8 mouse cellular contexts compared by ENCODE assay signal in the genomic region with DNA sequence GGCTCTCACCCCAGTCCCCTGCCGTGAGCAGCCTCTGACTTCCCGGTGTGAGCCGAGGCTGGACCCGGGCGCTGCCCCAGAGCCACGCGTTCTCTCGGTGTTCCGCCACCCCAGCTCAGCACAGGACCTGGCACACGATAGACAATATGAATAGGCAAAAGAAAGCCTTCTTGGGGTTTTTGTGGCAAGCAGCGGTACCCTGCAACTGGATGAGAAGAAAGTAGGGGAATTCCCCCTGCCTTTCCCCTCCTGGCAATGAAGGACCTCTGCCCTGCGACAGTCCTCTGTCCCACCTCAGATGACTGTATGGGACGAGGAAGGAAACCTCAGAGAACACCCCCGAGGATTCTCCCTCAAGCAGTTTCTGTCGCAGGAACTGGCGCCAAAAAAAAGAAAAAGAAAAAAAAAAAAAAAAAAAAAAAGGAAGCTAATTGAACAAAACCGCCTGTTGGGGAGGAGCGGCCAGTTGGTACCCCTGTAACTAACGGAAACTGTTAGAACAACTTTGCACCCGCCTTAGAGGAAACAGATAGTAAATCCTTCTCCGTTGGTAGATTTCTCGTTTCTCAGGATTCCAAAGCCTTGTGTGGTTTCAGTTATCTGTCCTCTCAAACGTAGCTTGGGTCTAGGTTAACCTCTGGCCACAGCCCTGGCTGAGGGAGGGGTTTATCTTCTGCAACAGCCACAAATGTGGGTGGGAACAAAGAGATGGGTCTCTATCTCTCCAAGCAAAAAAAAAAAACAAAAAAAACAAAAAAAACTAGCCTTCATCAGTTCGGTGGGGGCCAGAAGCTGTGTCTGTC. TPM values are rescaled to one million over a fixed set of nuclear protein-coding genes. Genes with fewer than 3 reads are reported as not detected.
A peak's percentile ranks its signal among the peaks of the same experiment; 100 is the strongest.
DNase-seq lines count a peak whose midpoint lies in the region; ATAC-seq lines count a peak whose summit lies in the region.

No protein-coding gene starts in this region.

- H3K4me2 ChIP-seq in neural tube, embryonic 11.5 days (ENCODE audit: low read depth), result peak overlapping the region; percentile 62
- H3K4me2 ChIP-seq in kidney, embryonic 14.5 days (replicated peaks; ENCODE audit: low read depth, low read length), result peak overlapping the region; percentile 80
- H3K4me2 ChIP-seq in stomach, embryonic 14.5 days (replicated peaks; ENCODE audit: low read depth, low read length), result peak overlapping the region; percentile 79

- H3K27ac ChIP-seq in neural tube, embryonic 11.5 days (ENCODE audit: low read depth, low read length), result peak overlapping the region; percentile 94
- peak overlapping the region; percentile 100 for H3K27ac ChIP-seq in kidney, embryonic 14.5 days (ENCODE audit: low read depth, low read length)
- H3K27ac ChIP-seq in stomach, embryonic 14.5 days (ENCODE audit: low read length), result peak overlapping the region; percentile 100

- H3K9ac ChIP-seq in neural tube, embryonic 11.5 days (ENCODE audit: low read length), result peak overlapping the region; percentile 72
- H3K9ac ChIP-seq in kidney, embryonic 14.5 days (ENCODE audit: low read depth, low read length), result peak overlapping the region; percentile 89
- peak overlapping the region; percentile 73 for H3K9ac ChIP-seq in stomach, embryonic 14.5 days (replicated peaks; ENCODE audit: low read depth, low read length)

- 5% methylated on average over 24 of the region's 24 CpGs for WGBS in neural tube, embryonic 11.5 days
- whole genome bisulfite sequencing in kidney, embryonic 14.5 days, result 1% methylated on average over 24 of the region's 24 CpGs
- WGBS in stomach, embryonic 14.5 days, result under 1% methylated on average over 24 of the region's 24 CpGs

- H3K4me1 ChIP-seq in neural tube, embryonic 11.5 days (ENCODE audit: control insufficient read depth, insufficient read depth, low read length), result peaks cover 20% of the 10 kb centered on the region
- H3K4me1 ChIP-seq in kidney, embryonic 14.5 days (ENCODE audit: control insufficient read depth, insufficient read depth, low read length), result peaks cover 52% of the 10 kb centered on the region
- H3K4me1 ChIP-seq in stomach, embryonic 14.5 days (ENCODE audit: control insufficient read depth, insufficient read depth, low read length), result peaks cover 44% of the 10 kb centered on the region

- no peak; the same call in 1 of the 2 replicates for ATAC-seq in neural tube, embryonic 11.5 days (ENCODE audit: insufficient read depth, low FRiP score, low TSS enrichment)
- ATAC-seq in kidney, embryonic 14.5 days (ENCODE audit: low FRiP score, low TSS enrichment), result no peak
- no peak; the same call in 1 of the 2 replicates for ATAC-seq in stomach, embryonic 14.5 days (ENCODE audit: insufficient number of reproducible peaks, insufficient read depth, low FRiP score, low read depth)

- no peak for DNase-seq in neural tube, embryonic 11.5 days (ENCODE audit: low spot score)
- DNase-seq in neural tube, embryonic 10.5 days (ENCODE audit: extremely low spot score, low spot score), result no peak
- DNase-seq in brain, adult 2 months (ENCODE audit: low read depth, low spot score), result peak; percentile 49
- peak; percentile 62 for DNase-seq in heart, adult 8-10 months (ENCODE audit: low spot score)
- peak; percentile 66 for DNase-seq in lung, postnatal 25 days (ENCODE audit: low spot score)
- DNase-seq in cerebellum, adult 11-12 months, result no peak

- no peaks in the 10 kb centered on the region for H3K27me3 ChIP-seq in neural tube, embryonic 11.5 days (ENCODE audit: control insufficient read depth, insufficient read depth, low read length)
- no peaks in the 10 kb centered on the region for H3K27me3 ChIP-seq in kidney, embryonic 14.5 days (ENCODE audit: control insufficient read depth, insufficient read depth, low read length)
- H3K27me3 ChIP-seq in stomach, embryonic 14.5 days (ENCODE audit: control insufficient read depth, insufficient read depth, low read length), result no peaks in the 10 kb centered on the region

- H3K36me3 ChIP-seq in neural tube, embryonic 11.5 days (ENCODE audit: control insufficient read depth, insufficient read depth, low read length), result no peaks in the 10 kb centered on the region
- no peaks in the 10 kb centered on the region; the same call in 1 of the 2 replicates for H3K36me3 ChIP-seq in kidney, embryonic 14.5 days (ENCODE audit: control insufficient read depth, insufficient read depth, low read length)
- H3K36me3 ChIP-seq in stomach, embryonic 14.5 days (ENCODE audit: control insufficient read depth, insufficient read depth, low read length), result no peaks in the 10 kb centered on the region; the same call in 1 of the 2 replicates

- peak overlapping the region; percentile 65 for H3K4me3 ChIP-seq in neural tube, embryonic 11.5 days (ENCODE audit: low read depth, low read length)
- H3K4me3 ChIP-seq in kidney, embryonic 14.5 days (ENCODE audit: low read length), result peak overlapping the region; percentile 79
- H3K4me3 ChIP-seq in stomach, embryonic 14.5 days (ENCODE audit: low read depth, low read length), result peak overlapping the region; percentile 65

- H3K9me3 ChIP-seq in neural tube, embryonic 11.5 days (ENCODE audit: control insufficient read depth, low read length), result no peaks in the 10 kb centered on the region
- H3K9me3 ChIP-seq in kidney, embryonic 14.5 days (ENCODE audit: control insufficient read depth, low read length), result no peaks in the 10 kb centered on the region
- no peaks in the 10 kb centered on the region for H3K9me3 ChIP-seq in stomach, embryonic 14.5 days (ENCODE audit: control insufficient read depth, low read depth, low read length)

RNA-seq across cellular contexts. Expression of a gene that starts 0.6 kb away (rescaled TPM):
- 9.2 and 11.9 TPM in 2 replicates for polyA plus RNA-seq in neural tube, embryonic 11.5 days (2014; fragmentation: Nextera tagmentation; extraction: Ambion mirVana)
- total RNA-seq in heart, adult 8-10 months (2022), result 10 to 100 TPM in 3 of 4 experiments, 1 to 10 TPM in 1; 9.2 to 13.8 (median 13.2) TPM
- 12.6 and 16.9 TPM in 2 replicates for polyA plus RNA-seq in kidney, embryonic 14.5 days (2014; fragmentation: Nextera tagmentation; extraction: Ambion mirVana)
- polyA plus RNA-seq in stomach, embryonic 14.5 days (2014; fragmentation: Nextera tagmentation; extraction: Ambion mirVana), result 15.6 and 18.9 TPM in 2 replicates

RNA-seq across cellular contexts. Expression of a gene that starts 23.1 kb away (rescaled TPM):
- 3.5 and 5.5 TPM in 2 replicates for polyA plus RNA-seq in neural tube, embryonic 11.5 days (2014; fragmentation: Nextera tagmentation; extraction: Ambion mirVana)
- total RNA-seq in heart, adult 8-10 months (2022), result 10 to 100 TPM; 16.1 to 24.3 (median 22.1) TPM
- 3.0 and 4.2 TPM in 2 replicates for polyA plus RNA-seq in kidney, embryonic 14.5 days (2014; fragmentation: Nextera tagmentation; extraction: Ambion mirVana)
- 2.7 and 3.2 TPM in 2 replicates for polyA plus RNA-seq in stomach, embryonic 14.5 days (2014; fragmentation: Nextera tagmentation; extraction: Ambion mirVana)

Comparison
In these comparisons a context has a peak if more than half of its experiments do, and no peak if none do; other contexts are left out.
1. DNase-seq: peak in brain, adult 2 months (single experiment), heart, adult 8-10 months (single experiment) and lung, postnatal 25 days (single experiment); none in neural tube, embryonic 11.5 days (single experiment), neural tube, embryonic 10.5 days (single experiment) and cerebellum, adult 11-12 months (single experiment).
2. Peak in every context shown above with its lines, with median percentiles within 50 percentile points of each other: H3K27ac ChIP-seq, H3K4me2 ChIP-seq, H3K4me3 ChIP-seq and H3K9ac ChIP-seq.